Mouse (Mus musculus): ENCODE measurements at regions not wholly inside any gene's neighbourhood (a gene's known extent, or its start where the extent isn't known, plus 50 kb on each side); places are given as distances from the start of the nearest gene placed in this dataset.
A peak's percentile ranks its signal among the peaks of the same experiment; 100 is the strongest.
"Not testable (repeated sequence)": the region's sequence is repeated elsewhere in the genome, so short reads cannot be mapped to it uniquely, and the experiment has no call there.

- no peak for DNase-seq
Measured at GRCm38 (mm10) chr4:97509576-97509975, 263.0 kb upstream of the Nfia start.

- DNase-seq = no peak
Measured at GRCm38 (mm10) chr4:97505734-97506133, 266.8 kb upstream of the Nfia start.

DNA sequence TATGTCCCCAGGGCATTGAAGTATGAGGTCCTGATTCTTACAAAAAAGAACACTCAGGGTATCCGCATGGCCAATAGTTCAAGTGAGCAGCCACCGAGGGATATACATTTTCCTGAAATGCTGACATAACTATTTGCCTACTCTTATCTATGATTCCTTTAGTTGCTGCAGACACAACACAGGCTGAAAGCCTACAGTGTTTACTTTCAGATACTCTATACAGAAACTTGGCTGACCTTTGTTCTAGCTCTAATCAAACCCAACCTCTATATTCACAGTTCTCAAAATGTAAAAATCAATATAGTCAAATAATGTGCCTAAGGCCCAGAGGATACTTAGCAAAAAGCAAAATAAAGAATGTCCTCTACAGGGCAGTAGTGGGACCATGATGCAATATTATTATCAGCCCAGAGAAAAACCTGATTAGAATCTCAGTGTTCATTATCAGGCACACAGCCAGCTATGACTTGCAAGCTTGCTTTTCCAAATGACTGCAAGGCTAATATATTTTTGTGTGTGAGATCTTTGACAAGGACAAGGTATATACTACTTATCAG is 281.2 kb upstream of the Nfia start:
- no peak for DNase-seq

DNA sequence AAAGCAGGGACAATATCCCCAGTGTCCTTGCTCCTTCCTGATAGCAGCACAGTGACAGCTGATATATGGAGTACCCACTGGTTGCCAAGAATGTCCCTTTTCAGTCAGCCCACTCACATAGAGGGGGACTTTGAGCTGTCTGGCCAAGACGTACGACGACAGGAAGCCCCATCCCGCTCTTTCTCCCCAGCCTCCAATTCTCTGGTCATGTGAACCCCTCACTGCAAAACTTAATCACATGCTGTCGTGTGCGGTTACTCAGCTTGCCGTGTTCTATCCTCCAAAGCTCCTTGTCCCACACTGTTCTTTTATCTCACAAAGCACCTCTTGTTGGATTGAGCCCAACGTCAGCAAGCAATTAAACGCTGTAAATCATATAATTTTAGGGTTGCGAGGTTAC is 286.2 kb upstream of the Nfia start:
- DNase-seq = no peak

GRCm38 (mm10) chr4:97485225-97485624 is 287.3 kb upstream of the Nfia start:
- DNase-seq = no peak

DNA sequence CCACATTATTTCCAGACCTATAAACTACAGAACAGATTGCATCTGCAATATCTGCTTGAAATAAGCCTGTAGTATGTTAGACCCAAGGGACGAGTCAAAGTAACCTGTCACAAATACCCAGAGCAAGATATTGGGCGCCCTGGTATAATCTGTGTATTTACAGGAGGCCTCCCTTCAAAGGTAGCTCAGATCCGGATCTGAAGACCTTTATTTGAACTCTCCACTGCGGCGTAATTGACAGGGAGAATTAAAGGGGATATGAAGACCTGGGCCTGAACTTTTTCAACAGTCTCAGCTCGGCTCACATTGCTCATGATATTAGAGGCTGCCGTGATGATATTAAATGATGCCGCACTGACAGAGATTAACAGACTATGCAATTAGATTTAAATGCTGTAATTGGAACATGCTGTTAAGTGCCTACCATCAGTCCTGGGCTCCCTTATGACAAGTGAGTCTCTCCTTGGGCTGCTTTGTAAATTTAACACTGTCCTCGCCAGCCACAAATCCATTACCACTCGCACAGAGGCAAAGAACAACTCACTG is 289.8 kb upstream of the Nfia start:
- no peak for DNase-seq

GRCm38 (mm10) chr4:97481836-97482235 is 290.7 kb upstream of the Nfia start:
- no peak for DNase-seq

GRCm38 (mm10) chr4:97476571-97477190 is 293.7 kb upstream of the Gm10192 start:
- DNase-seq = no peak

DNA sequence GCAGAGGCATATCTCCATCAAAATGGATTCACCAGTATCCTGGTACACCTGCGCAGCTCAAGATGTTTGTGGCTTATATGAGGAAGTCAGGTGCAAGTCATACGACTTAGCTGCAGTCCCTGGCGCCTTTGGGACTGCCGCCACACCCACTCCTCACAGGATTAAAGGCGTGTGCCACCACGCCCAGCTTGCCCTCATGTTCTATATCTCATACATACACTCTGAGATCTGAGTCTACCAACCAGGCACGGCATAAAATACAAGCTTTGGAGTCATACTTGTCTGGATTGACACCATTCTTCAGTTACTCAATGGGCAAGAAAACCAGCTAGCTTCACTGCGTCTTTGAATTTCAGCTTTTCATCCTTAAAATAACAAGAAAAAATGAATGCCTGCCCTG is 290.5 kb upstream of the Gm10192 start:
- not testable (repeated sequence) for DNase-seq

DNA sequence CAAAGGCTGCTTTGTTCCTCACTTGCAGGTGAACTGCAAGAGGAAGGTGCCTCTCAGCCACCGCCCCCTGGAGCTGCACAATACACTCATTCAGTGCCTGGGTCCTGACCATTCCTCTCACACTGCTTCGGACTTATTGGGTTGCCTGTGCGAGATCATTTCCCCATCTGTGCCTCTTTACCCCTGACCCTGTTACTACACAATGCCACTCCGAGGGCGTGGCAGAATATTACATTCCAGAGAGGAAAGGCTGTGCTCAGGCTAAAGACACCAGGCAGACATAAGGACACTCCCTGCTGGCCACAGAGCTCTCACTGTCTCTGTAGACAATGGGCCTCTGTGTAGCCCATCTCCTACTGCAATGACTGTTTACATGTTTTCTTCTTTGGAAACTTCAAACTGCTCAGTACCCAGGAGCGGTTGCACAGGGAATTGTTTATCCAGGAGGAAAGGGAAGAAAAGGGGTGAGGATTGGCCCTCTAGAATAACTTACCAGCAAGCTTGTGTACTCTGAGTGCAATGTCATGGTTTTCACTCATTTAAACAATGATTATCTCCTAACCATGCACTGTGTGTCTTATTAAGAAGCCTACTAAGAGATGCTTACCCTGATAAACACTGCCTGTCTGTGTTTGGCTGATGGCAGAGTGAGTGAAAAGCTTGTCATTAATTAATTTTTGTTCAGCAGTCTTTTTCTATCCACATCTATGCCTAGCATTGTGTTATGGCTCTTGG is 283.1 kb upstream of the Gm10192 start:
- no peak for DNase-seq

GRCm38 (mm10) chr4:97465517-97465916 is 282.6 kb upstream of the Gm10192 start:
- no peak for DNase-seq

DNA sequence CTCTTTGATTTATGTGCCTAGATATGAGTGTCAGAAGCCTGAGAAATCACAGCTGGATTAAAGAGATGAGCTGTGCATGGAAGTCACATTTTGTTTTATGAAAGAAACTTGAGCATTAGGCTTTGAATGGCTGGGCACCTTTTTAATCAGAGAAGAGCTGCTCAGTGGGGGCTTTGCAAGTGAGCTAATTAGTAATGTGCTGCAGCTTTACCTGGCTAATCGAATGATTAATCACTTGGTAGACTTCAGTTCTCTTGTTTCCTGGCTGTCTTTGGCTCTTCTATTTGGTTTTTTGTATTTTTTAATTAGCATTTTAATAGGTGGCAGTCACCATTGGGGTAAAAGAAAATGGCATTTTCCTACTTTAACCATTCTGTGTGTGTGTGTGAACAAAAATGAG is 278.2 kb upstream of the Gm10192 start:
- DNase-seq = no peak

DNA sequence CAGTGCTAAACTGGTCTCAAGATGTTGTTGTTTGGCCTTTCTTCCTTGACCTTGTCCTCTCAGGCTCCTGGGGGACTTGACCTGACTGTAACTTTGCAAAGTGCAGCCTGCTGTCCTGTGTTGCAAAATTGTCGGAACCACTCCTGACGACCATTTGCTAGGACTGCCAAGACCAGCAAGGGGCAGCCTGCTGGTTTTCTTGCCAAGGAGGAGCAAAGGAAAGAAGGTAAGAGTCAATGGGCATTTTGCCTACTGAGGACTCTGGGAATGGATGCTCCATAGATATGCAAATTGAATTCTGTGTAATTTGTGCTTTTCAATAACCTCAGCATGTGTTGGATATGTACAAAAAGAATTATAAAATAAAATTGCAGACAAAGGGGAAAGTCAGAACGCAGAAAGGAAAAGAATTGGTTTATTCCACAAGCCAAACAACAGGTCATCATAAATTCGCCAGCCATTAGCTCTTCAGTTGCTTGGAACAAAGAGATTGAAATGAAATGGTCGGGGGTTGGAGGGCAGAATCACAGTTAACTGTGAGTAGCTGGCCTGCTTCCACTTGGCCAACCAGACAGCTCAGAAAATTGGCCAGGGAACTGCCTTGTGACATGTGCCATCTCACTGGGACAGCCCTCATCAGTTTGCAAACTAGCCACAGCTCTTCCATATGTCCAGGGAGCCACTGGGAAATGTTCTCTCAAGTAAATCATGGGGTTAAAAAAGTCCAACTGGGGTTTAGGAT is 256.5 kb upstream of the Gm10192 start:
- DNase-seq = no peak

GRCm38 (mm10) chr4:97432681-97433080 is 249.7 kb upstream of the Gm10192 start:
- no peak for DNase-seq

- DNase-seq = no peak
Measured at GRCm38 (mm10) chr4:97432094-97432493, 249.1 kb upstream of the Gm10192 start.

DNA sequence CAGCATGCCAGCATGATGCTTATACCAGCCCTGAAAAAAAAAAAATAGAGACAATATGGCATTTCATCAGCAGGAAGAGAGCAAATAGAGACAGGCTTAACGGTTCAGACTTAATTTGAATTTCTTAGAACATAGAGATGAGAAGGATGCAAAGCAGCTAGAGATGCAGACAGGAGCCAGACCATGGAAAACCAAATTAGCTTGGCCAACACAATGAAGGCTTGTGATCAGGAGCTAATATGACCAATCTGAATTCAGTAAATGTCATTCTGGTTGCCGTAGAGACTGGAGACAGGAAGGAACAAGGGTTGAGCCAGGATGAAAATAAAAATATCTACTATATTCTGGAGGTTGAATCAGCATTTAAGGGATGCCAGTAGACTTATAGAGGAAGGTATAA is 248.3 kb upstream of the Gm10192 start:
- no peak for DNase-seq

DNA sequence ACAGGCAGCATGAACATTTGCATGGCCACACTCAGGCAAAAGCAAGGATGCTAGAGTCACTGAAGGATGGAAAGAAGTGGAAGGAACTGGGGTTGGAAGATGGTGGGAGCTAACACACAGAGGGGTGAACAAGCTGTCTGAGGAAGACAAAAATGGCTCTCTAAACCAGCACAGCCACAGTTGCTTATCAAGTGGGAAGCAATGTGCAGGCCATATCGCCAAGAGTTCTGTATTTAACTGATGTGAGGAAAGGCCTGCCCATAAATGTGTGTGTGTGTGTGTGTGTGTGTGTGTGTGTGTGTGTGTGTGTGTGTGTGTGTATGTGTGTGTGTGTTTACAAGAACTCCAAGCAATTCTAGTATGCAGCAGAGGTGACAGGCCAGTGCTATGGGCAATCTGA is 236.9 kb upstream of the Gm10192 start:
- DNase-seq = no peak

- DNase-seq = peak; percentile 16
Measured at GRCm38 (mm10) chr4:97418616-97419015, 235.7 kb upstream of the Gm10192 start.

DNA sequence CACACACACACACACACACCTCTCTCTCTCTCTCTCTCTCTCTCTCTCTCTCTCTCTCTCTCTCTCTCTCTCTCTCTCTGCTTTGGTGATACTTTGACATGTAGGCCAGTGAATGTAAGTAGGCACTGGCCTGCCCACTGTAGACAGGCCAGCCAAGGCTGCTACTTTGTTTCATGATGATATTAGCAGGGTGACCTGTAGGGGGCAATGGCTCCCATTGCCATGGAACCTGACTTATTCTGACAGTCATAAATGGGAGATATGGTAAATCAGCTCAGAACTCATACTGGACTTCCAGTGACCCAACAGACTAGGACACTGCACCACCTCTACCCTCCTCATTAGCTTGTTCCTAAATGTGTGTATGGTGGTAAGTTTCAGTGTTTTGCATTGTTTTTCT is 235.0 kb upstream of the Gm10192 start:
- DNase-seq = peak; percentile 5

- DNase-seq = no peak
Measured at GRCm38 (mm10) chr4:97408633-97409296, 225.8 kb upstream of the Gm10192 start.

DNA sequence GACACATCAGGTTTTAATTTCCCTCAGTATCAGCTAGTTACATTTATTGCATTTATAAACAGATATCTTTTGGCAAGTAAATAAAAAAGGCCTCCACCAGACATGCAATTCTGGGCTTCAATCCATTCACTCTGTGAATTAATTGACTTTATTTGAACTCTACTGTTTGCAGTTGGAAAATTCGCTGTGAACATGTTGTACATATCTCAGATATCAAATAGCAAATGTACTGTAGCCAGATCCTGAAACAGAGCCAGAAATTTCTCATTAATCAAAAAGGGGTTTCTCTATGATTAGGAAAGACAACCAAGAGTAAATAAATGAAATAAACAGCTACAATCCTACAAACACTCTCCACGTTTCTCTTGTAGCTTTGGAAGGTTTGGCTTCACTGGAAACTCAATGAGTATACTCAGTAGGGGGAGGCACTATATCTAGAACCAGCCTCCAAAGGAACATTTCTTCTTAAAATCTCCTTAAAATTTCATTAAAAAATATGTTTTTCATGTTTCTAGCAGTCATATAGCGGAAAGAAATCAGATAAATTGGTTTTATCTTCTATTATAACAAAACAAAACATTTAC is 211.8 kb upstream of the Gm10192 start:
- no peak for DNase-seq

DNA sequence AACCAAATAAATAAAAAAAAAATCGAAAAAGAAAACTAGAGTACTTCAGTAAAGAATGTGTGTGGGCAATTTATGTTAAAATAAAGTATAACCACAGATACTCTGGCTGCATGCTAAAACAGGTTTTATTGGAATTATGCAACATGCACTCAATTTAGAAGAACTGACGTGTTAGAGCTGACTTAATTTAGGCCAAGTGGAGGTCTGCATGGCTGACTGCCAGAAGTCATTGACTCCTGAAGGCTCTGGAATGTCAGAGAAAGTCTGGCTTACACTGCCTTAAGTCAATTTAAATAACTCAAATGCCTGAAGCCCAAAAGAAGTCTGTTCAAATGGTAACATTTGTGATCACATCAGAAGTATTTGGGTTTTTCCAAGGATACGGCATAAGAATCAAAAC is 198.1 kb upstream of the Gm10192 start:
- DNase-seq = no peak
